Mouse (Mus musculus) gastrocnemius, postnatal 10 days (tissue): Measurements from ENCODE around the gene Gpr22. TPM values are rescaled to one million over a fixed set of nuclear protein-coding genes. Genes with fewer than 3 reads are reported as not detected.

Experiments
- DNase-seq: peaks from one replicate; pipeline ENCODE4 v3.0.0; 2021; ENCODE audit warnings: mixed read lengths
- total RNA-seq, 2 experiments: library from RNA; stranded (reverse); gene quantifications; 2 replicates each; pipeline ENCODE4 v1.2.3; 2021

Gene Gpr22
- total RNA-seq, 2 experiments from 2014 or later: not detected

DNA sequence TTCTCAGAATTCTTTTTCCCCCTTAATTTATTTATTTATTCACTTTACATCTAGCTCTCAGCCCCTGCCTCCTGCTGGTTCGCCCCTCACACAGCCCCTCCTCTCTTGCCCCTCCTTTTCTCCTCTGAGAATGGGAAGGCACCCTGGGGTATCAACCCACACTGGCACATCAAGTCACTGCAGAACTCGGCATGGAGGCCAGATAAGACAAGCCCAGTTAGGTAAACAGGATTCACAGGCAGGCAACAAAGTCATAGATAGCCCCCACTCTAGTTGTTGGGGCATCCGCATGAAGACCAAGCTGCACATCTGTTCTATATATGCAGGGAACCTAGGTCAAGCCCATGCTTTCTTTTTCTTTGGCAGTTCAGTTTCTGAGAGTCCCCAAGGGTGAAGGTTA lies 46.6 kb downstream of the Gpr22 start:
- no peak for DNase-seq

DNA sequence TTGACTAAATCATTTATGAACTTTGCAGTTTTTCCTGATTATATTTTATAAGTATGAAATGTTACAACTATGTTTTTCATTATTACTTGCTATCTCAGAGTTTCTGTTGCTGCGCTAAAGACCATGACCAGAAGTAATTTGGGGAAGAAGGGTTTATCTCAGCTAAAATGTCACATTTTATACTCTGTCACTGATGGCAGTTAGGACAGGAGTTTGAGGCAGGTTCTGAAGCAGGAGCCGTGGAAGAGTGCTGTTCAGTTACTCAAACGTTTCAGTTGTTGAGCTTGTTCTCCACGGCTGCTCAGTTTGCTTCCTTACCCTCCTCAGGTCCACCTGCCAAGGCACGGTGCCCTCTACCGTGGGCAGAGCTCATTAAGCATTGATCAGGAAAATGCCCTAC lies 47.7 kb downstream of the Gpr22 start:
- DNase-seq: no peak

Other genes with a start within 250 kb of the Gpr22 start
- gene Cbll1, start 214.3 kb downstream of the Gpr22 start, total RNA-seq: 1 to 10 TPM; 8.6 to 9.5 TPM
- under 1 TPM in 1 of 2 experiments, not detected in 1; 0.09 TPM for gene Slc26a4, start 154.0 kb downstream of the Gpr22 start, total RNA-seq
- 10 to 100 TPM; 22.0 to 23.9 TPM for gene Bcap29, start 79.3 kb downstream of the Gpr22 start, total RNA-seq
- 1 to 10 TPM; 4.7 to 5.6 TPM for gene Dus4l, start 59.1 kb downstream of the Gpr22 start, total RNA-seq
- 10 to 100 TPM; 24.9 to 26.4 TPM for gene Cog5, start 59.1 kb downstream of the Gpr22 start, total RNA-seq
- gene Hbp1, start 236.6 kb upstream of the Gpr22 start, total RNA-seq: 10 to 100 TPM; 59.2 to 63.1 TPM